Mouse (Mus musculus): Measurements from ENCODE around the gene Prss46.

The Prss46 gene

DNA sequence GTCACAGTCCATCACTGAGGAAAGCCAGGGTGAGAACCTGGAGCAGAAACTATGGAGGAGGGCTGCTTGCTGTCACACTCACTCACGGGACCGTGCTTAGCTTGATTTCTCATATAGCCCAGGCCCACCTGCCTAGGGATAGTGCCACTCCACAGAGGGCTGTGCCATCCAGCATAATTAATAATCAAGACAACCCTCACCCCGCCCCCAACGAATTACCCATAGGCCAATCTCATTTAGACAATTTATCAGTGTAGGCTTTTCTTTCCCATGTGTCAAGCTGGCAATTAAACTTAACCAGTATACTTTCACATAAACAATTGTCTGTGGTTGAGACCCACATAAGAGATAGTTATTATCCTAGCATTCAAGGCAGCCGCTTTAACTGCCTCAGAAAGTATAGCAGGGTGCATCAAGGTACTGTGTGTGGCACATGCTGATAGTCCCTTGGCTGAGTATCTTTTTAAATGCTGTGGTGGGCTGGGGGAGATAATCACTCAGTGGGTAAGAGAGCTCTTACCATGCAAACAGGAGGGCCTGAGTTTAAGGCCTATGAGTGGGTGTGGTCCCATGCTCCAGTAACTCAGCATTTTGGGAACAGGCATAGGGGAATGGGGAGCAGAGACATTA lies 14.8 kb downstream of the Prss46 start:
- DNase-seq (ENCODE audit: low read depth in 2 of 2, low spot score in 2 of 2), result no peak

DNA sequence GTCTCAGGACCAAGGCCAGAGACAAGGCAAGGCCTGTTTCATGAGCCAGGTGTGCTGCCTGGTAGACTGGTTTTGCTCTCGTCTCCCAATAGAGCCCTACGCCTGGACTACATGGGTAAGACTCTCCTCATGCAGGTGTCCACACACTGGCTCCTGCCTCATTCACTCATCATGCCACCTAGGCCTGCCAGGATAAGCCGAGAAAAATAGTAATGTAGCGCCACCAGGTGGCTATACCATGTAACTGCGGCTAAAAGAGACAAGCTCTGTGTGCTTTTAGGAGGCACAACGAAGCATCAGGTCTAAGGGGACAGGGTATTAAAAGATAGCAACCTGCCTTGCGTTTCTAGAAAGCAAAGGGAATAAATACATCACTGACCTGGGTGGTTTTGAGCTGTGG lies 26.7 kb downstream of the Prss46 start:
- DNase-seq (ENCODE audit: low read depth in 2 of 2, low spot score in 2 of 2), result peak; percentile 61 to 76

DNA sequence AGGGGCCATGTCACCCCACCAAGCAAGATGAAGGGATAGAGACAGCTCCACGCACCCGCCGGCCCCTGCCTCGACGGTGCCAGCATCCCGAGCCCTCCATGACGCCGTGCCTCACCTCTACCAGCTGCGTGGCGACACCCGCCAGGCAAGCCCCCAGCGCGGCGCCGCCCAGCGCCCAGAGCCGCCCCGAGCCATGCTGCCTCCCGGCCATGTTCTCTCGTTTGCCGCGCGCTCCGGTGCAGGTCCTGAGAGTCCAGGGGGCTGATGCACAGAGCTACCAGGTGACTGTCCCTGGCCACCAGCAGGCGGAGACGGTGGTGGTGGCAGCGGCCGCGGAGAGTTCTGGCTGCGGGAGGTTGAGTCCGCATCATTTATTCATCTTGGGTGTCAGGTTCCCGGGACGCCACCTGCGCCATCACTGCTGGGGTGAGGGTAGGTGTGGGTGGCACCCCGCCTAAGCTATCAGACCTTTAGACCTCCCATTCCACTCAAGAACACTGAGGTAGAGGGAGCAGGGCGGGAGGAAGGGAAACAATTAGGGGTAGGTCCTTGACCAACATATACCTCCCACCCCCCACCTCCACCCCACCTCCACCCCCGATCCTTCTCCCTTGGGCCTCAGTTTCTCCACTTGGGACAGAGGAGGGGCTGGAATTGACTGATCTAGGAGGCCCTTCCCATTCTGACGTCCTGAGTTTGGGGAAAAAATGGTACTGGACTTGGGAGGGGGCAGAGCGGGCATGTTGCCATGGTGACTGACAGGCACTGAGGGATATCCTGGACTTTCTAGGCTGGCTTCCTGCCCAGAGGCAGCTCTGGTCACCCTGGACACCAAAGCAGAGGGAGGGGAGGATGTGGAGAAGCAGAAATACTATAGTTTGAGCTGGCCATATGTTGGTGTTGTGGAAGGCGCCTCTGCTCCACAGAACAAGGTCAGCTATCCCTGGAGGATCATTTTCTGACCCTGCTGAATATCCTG lies 29.7 kb downstream of the Prss46 start:
- no peak for DNase-seq (ENCODE audit: low read depth in 2 of 2, low spot score in 2 of 2)

DNA sequence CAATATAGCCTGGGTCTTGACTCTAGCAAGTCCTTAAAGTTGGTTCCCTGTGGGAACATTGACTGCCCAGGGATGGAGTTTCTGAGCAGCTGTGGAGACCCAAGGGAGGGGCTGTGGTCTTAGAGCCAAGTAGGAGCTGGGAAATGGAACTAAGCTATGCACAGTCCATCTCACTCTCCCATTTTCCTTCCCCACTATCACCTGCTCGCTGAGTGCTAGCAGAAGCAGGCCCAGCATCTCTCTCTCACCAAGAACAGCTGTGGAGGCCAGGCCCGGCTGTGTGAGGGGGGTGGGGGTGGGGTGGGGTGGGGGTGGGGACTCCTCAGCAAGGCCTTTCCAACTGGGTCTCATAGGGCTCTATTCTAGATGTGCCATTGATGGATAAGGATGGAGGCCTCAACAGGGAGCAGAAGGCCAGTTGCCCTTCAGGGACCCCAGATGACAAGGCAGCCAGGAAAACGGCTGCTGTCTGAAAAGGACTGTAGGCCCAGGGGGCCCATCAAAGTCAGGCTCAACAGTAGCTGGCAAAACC lies 30.4 kb downstream of the Prss46 start:
- DNase-seq (ENCODE audit: low read depth in 2 of 2, low spot score in 2 of 2), result no peak

DNA sequence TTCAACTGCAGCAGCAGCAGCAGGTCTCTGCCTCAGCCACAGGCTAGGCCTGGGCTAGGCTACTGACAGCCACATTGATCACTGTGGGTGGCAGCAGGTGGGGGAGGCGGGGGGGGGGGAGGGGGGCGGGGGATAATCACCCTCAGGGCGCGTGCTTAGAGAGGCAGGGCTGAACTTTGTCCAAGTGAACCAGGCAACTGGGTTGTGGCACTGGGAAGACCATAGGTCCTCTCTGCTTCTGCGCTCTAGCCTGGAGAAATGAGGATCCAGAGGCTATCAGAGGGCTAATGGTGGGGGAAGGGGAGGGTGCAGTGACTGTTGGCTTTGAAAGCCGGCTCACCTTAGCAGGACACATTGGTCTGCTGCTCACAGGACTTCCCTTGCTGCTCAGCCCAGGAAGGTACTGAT lies 31.0 kb downstream of the Prss46 start:
- DNase-seq (ENCODE audit: low read depth in 2 of 2, low spot score in 2 of 2), result no peak

DNA sequence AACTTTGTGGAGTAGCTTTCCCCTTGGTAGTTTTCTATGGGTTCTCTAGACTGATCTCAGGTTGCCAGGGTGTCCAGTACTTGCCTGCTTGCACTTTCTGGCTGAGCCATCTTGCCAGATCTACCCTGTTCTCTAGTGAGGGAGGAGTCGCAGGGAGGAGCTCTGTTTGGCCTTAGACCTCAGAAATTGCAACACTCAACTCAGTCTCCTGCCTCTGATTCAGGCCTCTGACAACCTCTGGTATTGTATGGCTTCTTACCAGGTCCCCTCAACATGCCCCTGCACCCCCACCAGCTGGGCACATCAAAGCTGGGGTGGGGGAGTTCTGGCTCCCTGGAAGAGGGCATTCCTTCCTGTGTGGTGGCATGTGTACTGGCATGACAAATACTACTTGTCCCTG lies 33.0 kb downstream of the Prss46 start:
- DNase-seq (ENCODE audit: low read depth in 2 of 2, low spot score in 2 of 2), result no peak

DNA sequence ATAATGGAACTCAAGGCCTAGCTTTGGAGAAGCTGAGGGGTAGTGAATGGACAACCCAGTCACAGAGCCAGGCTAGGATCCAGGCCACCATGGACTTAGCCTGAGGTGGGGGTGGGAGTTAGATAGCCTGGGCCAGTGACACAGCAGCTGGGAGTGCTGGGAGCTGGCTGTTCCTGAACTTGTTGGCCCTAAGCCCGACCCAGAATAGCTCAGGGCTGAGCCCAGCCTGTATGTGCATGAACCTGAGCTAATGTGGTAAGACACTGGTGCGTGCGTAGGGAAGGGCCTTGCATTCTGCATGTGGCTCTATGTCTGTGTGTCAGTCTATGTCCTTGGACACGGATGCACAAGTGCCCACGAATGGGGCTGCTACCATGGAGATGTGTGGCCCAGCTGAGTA lies 33.6 kb downstream of the Prss46 start:
- no peak for DNase-seq (ENCODE audit: low read depth in 2 of 2, low spot score in 2 of 2)

DNA sequence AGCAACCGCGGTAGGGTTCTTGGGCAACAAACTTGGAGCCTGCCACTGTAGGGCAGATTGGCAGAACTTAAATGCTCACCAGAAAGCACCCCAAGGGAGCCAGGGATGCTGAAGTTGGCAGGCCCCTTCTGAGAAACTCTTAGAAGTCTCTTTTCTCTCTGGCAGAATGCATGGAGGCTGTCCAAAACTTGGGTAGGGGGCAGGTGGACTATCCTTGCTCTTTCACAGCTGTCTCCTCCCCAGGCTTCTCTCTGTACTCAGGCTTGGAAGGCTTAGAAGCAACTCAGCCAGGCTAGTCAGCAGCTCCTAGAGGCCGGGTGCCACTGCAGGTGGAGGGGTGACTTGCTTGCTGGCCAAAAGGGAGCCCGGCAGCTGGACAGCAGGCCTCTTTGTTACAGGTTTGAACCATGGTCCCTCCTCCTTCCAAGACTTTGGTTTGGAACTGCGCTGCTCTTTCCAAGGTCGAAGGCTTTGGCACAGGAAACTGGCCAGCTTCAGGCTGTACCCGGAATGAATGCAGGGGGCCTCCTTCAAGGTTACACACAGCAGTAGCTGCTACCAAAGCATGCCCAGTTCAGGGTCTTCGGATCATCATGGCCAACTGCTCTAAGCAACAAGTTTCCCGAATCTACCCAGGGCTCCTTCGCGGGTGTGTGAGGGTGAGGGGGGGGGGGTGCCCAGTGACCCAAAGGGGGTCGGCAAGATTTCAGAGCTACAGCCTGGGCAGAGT lies 35.0 kb downstream of the Prss46 start, which contains the start of gene Als2cl:
Gene Als2cl, plus strand, starts transcription at position 680 of the 730 bp plus-strand sequence.
- DNase-seq (ENCODE audit: low read depth in 2 of 2, low spot score in 2 of 2), result no peak

DNA sequence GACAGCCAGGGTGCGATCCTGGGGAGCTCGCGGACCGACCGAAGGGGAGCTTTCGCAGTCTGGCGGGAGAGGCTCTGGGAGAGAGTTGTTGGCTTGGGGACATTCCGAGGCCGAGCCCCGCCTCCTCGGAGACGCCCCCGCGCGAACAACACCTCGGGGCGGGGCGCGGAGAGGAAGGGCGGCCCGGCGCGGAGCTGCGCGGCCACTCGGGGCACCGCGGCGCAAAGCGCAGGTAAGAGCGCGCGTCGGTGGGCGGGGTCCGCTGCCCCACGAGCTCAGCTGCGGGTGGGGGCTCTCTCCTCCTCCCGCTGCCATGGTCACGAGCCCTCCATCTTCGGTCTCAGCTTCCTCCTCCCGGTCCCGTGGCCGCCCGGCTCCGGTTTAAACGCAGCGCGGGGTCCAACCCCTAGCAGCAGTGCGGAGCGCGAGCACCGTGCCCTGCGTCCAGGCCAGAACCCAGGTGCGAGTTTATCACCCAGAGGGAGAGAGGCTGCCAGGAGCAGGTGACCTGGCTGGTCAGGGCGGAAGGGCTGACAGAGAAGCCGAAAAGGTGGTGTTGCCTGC lies 35.8 kb downstream of the Prss46 start, which contains the start of gene Tmie:
Gene Tmie, minus strand, starts transcription at position 116 of the 564 bp plus-strand sequence.
- DNase-seq (ENCODE audit: low read depth in 2 of 2, low spot score in 2 of 2), result peak; percentile 71 to 75

DNA sequence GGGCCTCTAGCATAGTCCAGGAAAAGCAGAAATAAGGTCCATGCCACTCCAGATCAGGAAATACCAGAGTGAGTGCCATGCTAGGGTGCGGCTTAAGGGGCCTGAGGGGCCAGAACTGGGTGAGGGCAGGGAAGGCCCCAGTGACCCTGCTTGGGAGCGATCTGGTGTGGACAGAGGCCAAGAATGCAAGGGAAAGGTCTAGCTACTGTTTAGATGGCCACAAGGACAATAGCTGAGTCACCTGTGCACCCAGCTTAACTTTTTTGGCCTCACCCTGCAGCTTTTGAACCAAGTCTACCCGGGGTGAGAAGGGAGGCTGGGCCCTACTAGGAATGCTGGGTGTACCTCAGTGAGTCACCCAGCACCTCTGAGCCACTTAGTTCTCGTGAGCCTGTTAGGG lies 36.5 kb downstream of the Prss46 start:
- no peak for DNase-seq (ENCODE audit: low read depth in 2 of 2, low spot score in 2 of 2)

DNA sequence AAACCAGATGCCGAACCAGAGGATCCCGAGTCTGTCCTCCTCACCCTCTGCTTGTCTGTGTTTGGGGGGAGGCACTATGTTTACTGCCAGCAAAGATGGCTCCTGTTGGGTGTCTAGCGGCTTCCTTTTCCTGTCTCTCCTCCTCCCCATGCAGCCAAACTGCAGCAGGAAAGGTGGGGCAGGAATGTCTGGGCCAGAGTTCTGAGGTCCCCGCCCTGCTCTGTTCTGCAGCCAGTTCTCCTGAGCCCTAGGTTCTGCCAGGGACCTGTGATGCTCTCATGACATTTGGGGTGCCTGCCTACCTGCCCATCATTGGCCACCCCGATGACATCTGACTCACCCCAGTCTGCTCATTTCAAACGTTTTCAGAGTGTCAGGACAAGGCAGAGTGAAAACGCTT lies 37.6 kb downstream of the Prss46 start:
- no peak for DNase-seq (ENCODE audit: low read depth in 2 of 2, low spot score in 2 of 2)

DNA sequence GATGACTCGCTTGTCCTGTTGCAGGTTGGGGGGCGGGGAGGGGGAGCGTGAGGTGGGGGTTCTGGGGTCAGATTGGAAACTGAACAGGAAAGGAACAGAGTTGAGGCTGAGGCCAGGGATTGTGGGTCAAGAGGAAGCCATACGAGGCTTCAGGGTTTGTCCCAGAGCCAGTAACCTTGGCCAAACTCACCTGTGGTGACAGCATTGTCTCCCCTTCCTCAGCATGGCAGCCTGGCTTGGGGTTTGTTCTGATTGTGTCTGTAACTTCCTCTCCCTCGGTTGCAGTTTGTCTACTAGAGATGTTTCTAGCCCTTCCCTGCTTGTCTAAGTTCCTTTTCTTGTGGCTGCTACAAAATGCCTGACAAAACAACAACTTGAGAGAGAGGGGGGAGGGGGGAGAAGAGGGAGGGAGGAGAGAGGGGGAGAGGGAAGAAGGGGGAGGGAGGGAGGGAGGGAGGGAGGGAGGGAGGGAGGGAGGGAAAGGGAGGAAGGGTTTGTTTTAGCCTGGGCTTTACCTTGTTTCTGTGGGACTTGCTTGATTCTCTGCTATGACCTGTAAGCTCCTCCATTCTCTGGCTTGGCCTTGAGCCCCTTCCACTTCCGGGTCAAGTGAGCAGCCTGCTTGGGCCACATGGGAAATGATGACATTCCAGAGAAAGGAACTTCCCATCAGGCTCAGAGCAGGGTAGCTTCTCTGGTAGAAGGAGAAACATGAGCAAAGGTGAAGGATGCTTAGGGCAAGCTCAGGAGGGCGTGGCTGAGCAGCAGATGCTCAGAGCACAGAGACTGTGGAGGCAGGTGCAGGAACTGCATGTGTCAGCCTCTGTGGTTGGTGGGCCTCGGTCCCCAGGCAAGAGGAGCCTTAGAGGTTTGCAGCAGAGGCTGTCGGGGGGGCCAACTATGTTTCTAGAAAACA lies 43.3 kb downstream of the Prss46 start:
- DNase-seq (ENCODE audit: low read depth in 2 of 2, low spot score in 2 of 2), result no peak

DNA sequence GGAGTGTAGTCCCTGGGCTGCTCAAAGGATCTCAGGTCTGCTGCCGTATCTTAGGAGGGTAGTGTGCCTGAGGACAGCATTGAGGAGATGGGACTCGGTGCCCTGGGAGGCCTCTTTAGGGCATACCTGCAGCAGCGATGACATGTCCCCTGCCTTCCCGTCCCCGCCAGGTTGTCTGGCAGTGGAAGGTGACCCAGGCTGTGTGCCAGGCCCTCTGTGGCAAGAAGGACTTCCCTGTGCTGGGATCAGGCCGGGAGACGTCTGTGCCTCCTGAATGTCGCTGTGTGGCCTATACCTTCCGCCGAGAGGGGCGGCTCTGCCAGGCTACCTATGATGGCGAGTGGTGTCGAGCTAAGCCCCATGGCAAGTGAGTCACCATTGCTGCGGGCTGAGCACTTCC lies 44.6 kb downstream of the Prss46 start:
- no peak for DNase-seq (ENCODE audit: low read depth in 2 of 2, low spot score in 2 of 2)

DNA sequence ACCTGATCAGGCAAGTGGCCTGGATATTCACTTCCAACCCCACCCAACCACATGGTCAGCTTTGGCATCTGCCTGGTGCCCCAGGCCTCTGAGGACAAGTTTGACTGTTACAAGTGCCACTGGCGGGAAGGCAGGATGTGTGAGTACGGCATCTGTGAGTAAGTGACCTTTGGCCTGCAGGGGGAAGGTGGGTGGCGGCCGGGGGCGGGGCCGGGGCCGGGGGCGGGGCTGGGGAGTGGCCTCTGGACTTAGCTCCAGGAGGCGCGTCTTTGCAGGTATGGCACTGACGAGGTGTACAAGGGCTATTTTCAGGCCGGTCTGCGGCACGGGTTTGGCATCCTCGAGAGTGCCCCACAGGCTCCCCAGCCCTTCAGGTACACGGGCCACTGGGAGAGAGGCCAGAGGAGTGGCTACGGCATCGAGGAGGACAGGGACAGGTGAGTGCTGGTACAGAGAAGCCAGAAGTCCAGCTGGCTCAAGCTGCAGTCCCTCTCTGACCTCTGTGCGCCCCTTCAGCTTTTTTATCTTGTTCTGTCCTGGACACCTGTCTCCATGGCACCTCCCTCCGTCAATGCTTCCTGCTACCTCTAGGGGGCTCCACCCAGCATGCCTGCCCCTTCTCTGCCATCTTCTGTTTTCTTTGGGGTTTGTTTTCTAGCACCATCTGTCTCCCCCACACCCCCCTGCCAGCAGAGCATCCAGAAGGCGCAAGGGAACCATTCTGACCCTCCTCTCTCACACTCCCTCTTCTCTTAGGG lies 45.9 kb downstream of the Prss46 start:
- DNase-seq (ENCODE audit: low read depth in 2 of 2, low spot score in 2 of 2), result peak in 1 of 2 experiments; percentile 47

DNA sequence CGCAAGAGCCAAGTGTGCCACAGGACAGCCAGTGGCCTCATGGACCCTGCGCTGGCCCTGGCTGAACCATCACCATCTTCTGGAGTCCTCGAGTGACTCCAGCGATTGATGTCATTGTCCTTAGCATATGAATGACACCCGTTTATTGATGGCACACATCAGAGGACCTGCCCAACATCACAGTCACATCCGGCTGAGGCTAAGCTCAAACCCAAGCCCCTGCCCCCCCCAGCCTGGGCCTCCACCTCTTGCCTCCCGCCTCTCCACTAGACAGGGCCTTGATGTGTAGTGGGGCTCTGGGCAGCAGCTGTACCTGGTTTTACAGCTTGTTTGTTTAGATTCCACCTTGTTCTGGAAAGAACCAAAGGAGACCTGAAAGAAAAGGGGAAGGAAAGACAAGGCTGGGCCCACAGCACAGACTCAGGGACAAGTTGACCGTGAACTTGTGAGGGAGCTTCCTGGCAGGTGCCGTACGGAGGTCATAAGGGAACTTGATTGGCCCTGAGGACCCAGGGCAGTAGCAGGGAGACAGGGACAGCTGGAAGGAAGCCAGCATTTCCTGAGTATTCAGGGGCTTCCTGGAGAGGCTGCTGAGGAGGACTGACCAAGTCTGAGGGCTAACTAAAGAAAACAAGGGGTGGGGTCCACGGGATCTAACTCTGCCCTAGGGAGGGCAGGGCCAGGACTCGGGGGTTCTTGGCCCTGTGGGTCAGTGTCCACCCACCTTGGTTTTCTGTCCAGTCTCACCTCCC lies 46.9 kb downstream of the Prss46 start:
- DNase-seq (ENCODE audit: low read depth in 2 of 2, low spot score in 2 of 2), result peak in 1 of 2 experiments; percentile 61

DNA sequence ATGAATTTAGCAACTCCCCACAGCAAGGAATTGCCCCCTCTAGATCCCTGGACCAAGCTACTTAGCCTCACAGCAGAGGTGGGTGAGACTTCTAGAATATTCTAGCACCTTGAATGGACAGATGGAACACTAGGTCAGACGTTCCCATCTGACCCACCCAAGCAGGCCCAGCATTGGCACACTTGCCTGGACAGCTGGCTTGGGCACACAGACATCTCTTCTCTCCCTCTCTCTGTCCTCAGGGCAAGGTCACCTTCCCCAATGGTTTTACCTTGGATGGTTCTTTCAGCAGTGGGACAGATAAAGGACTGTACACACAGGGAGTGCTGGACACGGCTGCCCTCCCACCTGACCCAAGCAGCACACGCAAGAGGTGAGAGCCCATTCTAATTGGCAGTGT lies 48.2 kb downstream of the Prss46 start:
- no peak for DNase-seq (ENCODE audit: low read depth in 2 of 2, low spot score in 2 of 2)

DNA sequence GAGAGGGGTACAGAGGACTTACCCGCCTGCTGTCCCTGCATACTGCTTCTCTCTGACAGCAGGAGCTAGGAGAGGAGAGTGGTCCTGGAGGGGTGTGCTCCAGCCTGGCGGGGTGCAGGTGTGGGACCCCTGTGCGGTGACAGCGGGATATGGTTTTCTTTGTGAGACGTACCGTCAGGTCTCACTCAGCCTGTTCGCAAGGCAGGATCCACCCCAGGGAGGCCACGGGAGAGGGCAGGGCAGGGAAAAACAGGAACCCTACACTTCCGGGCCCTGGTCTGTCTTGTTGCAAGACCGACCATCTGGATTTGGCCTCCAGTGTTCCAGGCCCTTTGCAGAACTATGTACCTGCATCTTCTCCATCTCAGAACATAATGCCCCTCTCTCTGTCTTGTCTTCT lies 49.1 kb downstream of the Prss46 start:
- no peak for DNase-seq (ENCODE audit: low read depth in 2 of 2, low spot score in 2 of 2)

DNA sequence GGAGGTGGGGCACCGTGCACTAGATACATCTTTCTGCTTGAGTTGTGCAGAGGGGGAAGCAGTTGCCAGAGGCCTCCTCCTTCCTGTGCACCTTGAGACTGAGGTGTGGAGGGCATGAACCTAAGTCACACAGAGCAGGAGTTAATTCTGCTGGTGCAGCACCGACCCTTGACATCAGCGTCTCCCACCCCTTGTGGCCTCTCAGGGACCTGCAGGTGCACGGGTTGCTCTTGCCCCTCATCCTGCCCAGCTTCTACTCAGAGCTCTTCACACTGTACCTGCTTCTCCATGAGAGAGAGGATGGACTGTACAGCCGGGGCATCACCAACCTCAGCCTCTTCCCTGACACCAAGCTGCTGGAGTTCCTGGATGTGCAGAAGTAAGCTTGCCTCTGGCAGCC lies 51.2 kb downstream of the Prss46 start:
- peak; percentile 54 to 70 for DNase-seq (ENCODE audit: low read depth in 2 of 2, low spot score in 2 of 2)

Data from CD8-positive naive resting alpha-beta T cell, adult 2 months (primary cell).